Mouse (Mus musculus): ENCODE results near the gene Ddc. TPM values are rescaled to one million over a fixed set of nuclear protein-coding genes. Genes with fewer than 3 reads are reported as not detected.

The Ddc gene
- polyA plus RNA-seq, 1 experiment from 2014 or later = 37.3 TPM

- H3K27ac ChIP-seq (ENCODE audit: low read depth) = peak overlapping the region; percentile 58
- 0 out of 2 replicates have a peak, but pooled peaks cover 6% of the 10 kb centered on the region for H3K9me3 ChIP-seq (ENCODE audit: control insufficient read depth, low read length)
- no peaks in the 10 kb centered on the region for H3K36me3 ChIP-seq (ENCODE audit: control insufficient read depth, insufficient read depth, low read length)
- no peak overlapping the region for H3K9ac ChIP-seq (ENCODE audit: low read length)
- peaks cover 20% of the 10 kb centered on the region for H3K4me1 ChIP-seq (replicated peaks; ENCODE audit: control insufficient read depth, insufficient read depth, low read length)
- DNase-seq (ENCODE audit: low spot score) (no peak), ATAC-seq (replicated peaks; ENCODE audit: low FRiP score, low TSS enrichment, low read depth) (no peak)
- 17% methylated on average over 10 of the region's 10 CpGs for WGBS
- H3K4me2 ChIP-seq (ENCODE audit: low read length) = peak overlapping the region; percentile 30
- no peaks in the 10 kb centered on the region for H3K27me3 ChIP-seq (replicated peaks; ENCODE audit: control insufficient read depth, insufficient read depth, low read length)
- no peak overlapping the region for H3K4me3 ChIP-seq (ENCODE audit: low read depth, low read length)
Observed at GRCm38 (mm10) chr11:11892993-11893602, 4.8 kb downstream of the Ddc start.

- no peaks in the 10 kb centered on the region for H3K36me3 ChIP-seq (ENCODE audit: control insufficient read depth, insufficient read depth, low read length)
- no peak overlapping the region for H3K4me3 ChIP-seq (ENCODE audit: low read depth, low read length)
- no peaks in the 10 kb centered on the region for H3K27me3 ChIP-seq (replicated peaks; ENCODE audit: control insufficient read depth, insufficient read depth, low read length)
- ATAC-seq (replicated peaks; ENCODE audit: low FRiP score, low TSS enrichment, low read depth) = no peak
- H3K9me3 ChIP-seq (ENCODE audit: control insufficient read depth, low read length) = 0 out of 2 replicates have a peak, but pooled peaks cover 6% of the 10 kb centered on the region
- H3K4me2 ChIP-seq (ENCODE audit: low read length) = no peak overlapping the region
- no peak overlapping the region for H3K27ac ChIP-seq (ENCODE audit: low read depth)
- DNase-seq (ENCODE audit: low spot score) = no peak
- no peak overlapping the region for H3K9ac ChIP-seq (ENCODE audit: low read length)
- H3K4me1 ChIP-seq (replicated peaks; ENCODE audit: control insufficient read depth, insufficient read depth, low read length) = peaks cover 22% of the 10 kb centered on the region
Observed at GRCm38 (mm10) chr11:11891832-11892231, 6.1 kb downstream of the Ddc start.

GRCm38 (mm10) chr11:11890139-11890741 lies 7.7 kb downstream of the Ddc start:
- H3K4me2 ChIP-seq (ENCODE audit: low read length) = no peak overlapping the region
- no peak overlapping the region for H3K4me3 ChIP-seq (ENCODE audit: low read depth, low read length)
- DNase-seq (ENCODE audit: low spot score) (no peak), ATAC-seq (replicated peaks; ENCODE audit: low FRiP score, low TSS enrichment, low read depth) (no peak)
- 0 out of 2 replicates have a peak, but pooled peaks cover 6% of the 10 kb centered on the region for H3K9me3 ChIP-seq (ENCODE audit: control insufficient read depth, low read length)
- no peaks in the 10 kb centered on the region for H3K36me3 ChIP-seq (ENCODE audit: control insufficient read depth, insufficient read depth, low read length)
- WGBS = 58% methylated on average over 10 of the region's 10 CpGs
- H3K4me1 ChIP-seq (replicated peaks; ENCODE audit: control insufficient read depth, insufficient read depth, low read length) = peaks cover 35% of the 10 kb centered on the region
- no peak overlapping the region for H3K27ac ChIP-seq (ENCODE audit: low read depth)
- no peak overlapping the region for H3K9ac ChIP-seq (ENCODE audit: low read length)
- H3K27me3 ChIP-seq (replicated peaks; ENCODE audit: control insufficient read depth, insufficient read depth, low read length) = no peaks in the 10 kb centered on the region

- peaks cover 47% of the 10 kb centered on the region for H3K4me1 ChIP-seq (replicated peaks; ENCODE audit: control insufficient read depth, insufficient read depth, low read length)
- WGBS = 69% methylated on average over 3 of the region's 3 CpGs
- H3K27ac ChIP-seq (ENCODE audit: low read depth) = no peak overlapping the region
- no peak overlapping the region for H3K9ac ChIP-seq (ENCODE audit: low read length)
- H3K36me3 ChIP-seq (ENCODE audit: control insufficient read depth, insufficient read depth, low read length) = no peaks in the 10 kb centered on the region
- no peak for DNase-seq (ENCODE audit: low spot score)
- H3K4me3 ChIP-seq (ENCODE audit: low read depth, low read length) = no peak overlapping the region
- H3K4me2 ChIP-seq (ENCODE audit: low read length) = no peak overlapping the region
- no peak for ATAC-seq (replicated peaks; ENCODE audit: low FRiP score, low TSS enrichment, low read depth)
- no peaks in the 10 kb centered on the region for H3K27me3 ChIP-seq (replicated peaks; ENCODE audit: control insufficient read depth, insufficient read depth, low read length)
- 0 out of 2 replicates have a peak, but pooled peaks cover 6% of the 10 kb centered on the region for H3K9me3 ChIP-seq (ENCODE audit: control insufficient read depth, low read length)
Observed at GRCm38 (mm10) chr11:11888727-11889126, 9.2 kb downstream of the Ddc start.

- ATAC-seq (replicated peaks; ENCODE audit: low FRiP score, low TSS enrichment, low read depth) = no peak
Observed at GRCm38 (mm10) chr11:11888051-11888450, 9.9 kb downstream of the Ddc start.

GRCm38 (mm10) chr11:11886403-11886998 lies 11.4 kb downstream of the Ddc start:
- Histone ChIP-seq H3K4me2 (ENCODE audit: low read length) (no peak overlapping the region), H3K27ac (ENCODE audit: low read depth) (peak overlapping the region; percentile 39), H3K27me3 (replicated peaks; ENCODE audit: control insufficient read depth, insufficient read depth, low read length) (no peaks in the 10 kb centered on the region), H3K36me3 (ENCODE audit: control insufficient read depth, insufficient read depth, low read length) (no peaks in the 10 kb centered on the region), H3K9ac (ENCODE audit: low read length) (no peak overlapping the region), H3K9me3 (ENCODE audit: control insufficient read depth, low read length) (0 out of 2 replicates have a peak, but pooled peaks cover 5% of the 10 kb centered on the region), H3K4me3 (ENCODE audit: low read depth, low read length) (no peak overlapping the region), H3K4me1 (replicated peaks; ENCODE audit: control insufficient read depth, insufficient read depth, low read length) (peaks cover 42% of the 10 kb centered on the region)
- no peak for DNase-seq (ENCODE audit: low spot score)
- no peak for ATAC-seq (replicated peaks; ENCODE audit: low FRiP score, low TSS enrichment, low read depth)
- 40% methylated on average over 4 of the region's 4 CpGs for WGBS

More at GRCm38 (mm10) chr11:11888051-11888450, 9.9 kb downstream of the Ddc start:
- H3K4me2 ChIP-seq (ENCODE audit: low read length) = no peak overlapping the region
- WGBS = 62% methylated on average over 3 of the region's 3 CpGs
- H3K27me3 ChIP-seq (replicated peaks; ENCODE audit: control insufficient read depth, insufficient read depth, low read length) = no peaks in the 10 kb centered on the region
- H3K4me3 ChIP-seq (ENCODE audit: low read depth, low read length) = no peak overlapping the region
- H3K9ac ChIP-seq (ENCODE audit: low read length) = no peak overlapping the region
- H3K27ac ChIP-seq (ENCODE audit: low read depth) = no peak overlapping the region
- H3K9me3 ChIP-seq (ENCODE audit: control insufficient read depth, low read length) = 0 out of 2 replicates have a peak, but pooled peaks cover 6% of the 10 kb centered on the region
- no peaks in the 10 kb centered on the region for H3K36me3 ChIP-seq (ENCODE audit: control insufficient read depth, insufficient read depth, low read length)
- peaks cover 43% of the 10 kb centered on the region for H3K4me1 ChIP-seq (replicated peaks; ENCODE audit: control insufficient read depth, insufficient read depth, low read length)
- no peak for DNase-seq (ENCODE audit: low spot score)

- 23% methylated on average over 3 of the region's 3 CpGs for WGBS
- H3K27ac ChIP-seq (ENCODE audit: low read depth) = 0 out of 2 replicates have a peak overlapping the region, but pooled peaks have one; percentile 49
- no peak overlapping the region for H3K9ac ChIP-seq (ENCODE audit: low read length)
- no peak overlapping the region for H3K4me2 ChIP-seq (ENCODE audit: low read length)
- no peaks in the 10 kb centered on the region for H3K9me3 ChIP-seq (ENCODE audit: control insufficient read depth, low read length)
- peaks cover 48% of the 10 kb centered on the region for H3K4me1 ChIP-seq (replicated peaks; ENCODE audit: control insufficient read depth, insufficient read depth, low read length)
- DNase-seq (ENCODE audit: low spot score) (no peak), ATAC-seq (replicated peaks; ENCODE audit: low FRiP score, low TSS enrichment, low read depth) (no peak)
- no peak overlapping the region for H3K4me3 ChIP-seq (ENCODE audit: low read depth, low read length)
- no peaks in the 10 kb centered on the region for H3K36me3 ChIP-seq (ENCODE audit: control insufficient read depth, insufficient read depth, low read length)
- H3K27me3 ChIP-seq (replicated peaks; ENCODE audit: control insufficient read depth, insufficient read depth, low read length) = no peaks in the 10 kb centered on the region
Observed at GRCm38 (mm10) chr11:11885921-11886320, 12.0 kb downstream of the Ddc start.

GRCm38 (mm10) chr11:11885246-11885643 lies 12.7 kb downstream of the Ddc start:
- WGBS = 63% methylated on average over 4 of the region's 4 CpGs
- H3K9me3 ChIP-seq (ENCODE audit: control insufficient read depth, low read length) = no peaks in the 10 kb centered on the region
- peak overlapping the region; percentile 49 for H3K27ac ChIP-seq (ENCODE audit: low read depth)
- ATAC-seq (replicated peaks; ENCODE audit: low FRiP score, low TSS enrichment, low read depth) = no peak
- DNase-seq (ENCODE audit: low spot score) = no peak
- no peak overlapping the region for H3K4me2 ChIP-seq (ENCODE audit: low read length)
- H3K9ac ChIP-seq (ENCODE audit: low read length) = no peak overlapping the region
- no peaks in the 10 kb centered on the region for H3K36me3 ChIP-seq (ENCODE audit: control insufficient read depth, insufficient read depth, low read length)
- H3K4me3 ChIP-seq (ENCODE audit: low read depth, low read length) = no peak overlapping the region
- peaks cover 54% of the 10 kb centered on the region for H3K4me1 ChIP-seq (replicated peaks; ENCODE audit: control insufficient read depth, insufficient read depth, low read length)
- no peaks in the 10 kb centered on the region for H3K27me3 ChIP-seq (replicated peaks; ENCODE audit: control insufficient read depth, insufficient read depth, low read length)

Measured in intestine, embryonic 14.5 days (tissue).